Mouse (Mus musculus) urinary bladder, postnatal 14 days (tissue): ENCODE data around the gene Rdh13.
"Not testable (repeated sequence)": the region's sequence is repeated elsewhere in the genome, so short reads cannot be mapped to it uniquely, and the experiment has no call there.

ENCODE experiments used
- DNase-seq: peaks from one replicate; pipeline ENCODE4 v3.0.0; 2021; ENCODE audit warnings: low spot score

The Rdh13 gene

DNA sequence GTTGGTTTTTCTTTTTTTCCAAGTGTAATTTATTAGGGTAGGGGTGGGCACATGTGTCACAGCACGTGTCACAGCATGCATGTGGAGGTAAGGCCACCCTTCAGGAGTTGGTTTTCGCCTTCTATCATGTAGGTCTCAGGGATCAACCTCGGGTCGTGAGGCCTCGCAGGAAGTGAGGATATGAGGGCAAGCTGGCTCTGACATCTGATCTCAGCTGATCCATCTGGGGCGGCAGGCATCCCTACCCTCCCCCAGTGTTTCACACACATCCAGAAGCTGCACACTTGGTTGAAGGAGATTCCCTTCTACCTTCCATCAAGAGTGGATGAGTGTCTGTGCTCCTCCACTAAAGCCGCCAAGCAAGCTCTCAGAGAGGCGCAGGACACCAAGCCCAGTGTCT, 13.4 kb downstream of the Rdh13 start:
- DNase-seq: no peak

DNA sequence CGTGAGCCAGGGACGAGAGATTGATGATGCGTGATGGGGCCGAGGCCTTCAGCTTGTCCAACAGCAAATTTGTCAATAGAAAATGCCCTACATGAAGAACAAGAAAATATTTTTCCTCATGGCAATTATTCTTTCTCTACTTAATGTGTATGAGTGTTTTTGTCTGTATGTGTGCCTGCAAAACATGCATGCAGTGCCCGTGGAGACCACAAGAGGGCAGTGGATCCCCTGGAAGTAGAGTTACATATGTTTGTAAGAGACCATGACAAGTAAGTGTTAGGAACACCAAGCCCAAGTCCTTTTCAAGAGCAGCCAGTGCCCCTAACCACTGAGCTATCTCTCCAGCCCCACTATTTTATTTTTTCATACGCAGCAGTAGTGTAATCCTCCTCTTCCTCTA, 13.9 kb downstream of the Rdh13 start:
- peak; percentile 81 for DNase-seq

DNA sequence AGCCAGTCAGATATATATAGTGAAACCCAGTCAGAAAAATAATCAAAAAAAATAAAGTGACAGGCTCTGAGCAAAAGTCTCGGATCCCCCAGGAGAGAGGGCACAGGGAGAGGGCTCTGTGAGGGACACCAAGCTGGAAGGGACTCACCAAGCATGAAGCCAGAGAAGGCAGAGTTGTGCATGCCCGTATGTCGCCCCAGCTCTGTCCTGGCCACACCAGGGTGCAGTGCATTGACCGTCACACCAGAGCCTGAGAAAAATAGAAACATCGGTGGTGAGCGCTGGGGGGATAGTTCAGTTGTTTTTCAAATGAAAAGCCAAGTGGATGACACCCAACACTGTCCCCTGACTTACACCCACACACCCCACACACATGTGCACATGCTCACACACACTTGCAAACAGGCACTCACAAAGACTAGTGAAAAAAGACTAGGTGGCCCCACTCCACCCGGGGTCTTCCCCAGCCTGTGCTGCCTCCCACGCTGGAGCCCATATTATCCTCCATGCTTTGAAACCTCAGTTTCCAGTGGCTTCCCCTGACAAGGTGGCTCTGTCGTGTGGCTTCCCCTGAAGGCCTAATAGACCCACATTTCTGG, 15.1 kb downstream of the Rdh13 start:
- no peak for DNase-seq

DNA sequence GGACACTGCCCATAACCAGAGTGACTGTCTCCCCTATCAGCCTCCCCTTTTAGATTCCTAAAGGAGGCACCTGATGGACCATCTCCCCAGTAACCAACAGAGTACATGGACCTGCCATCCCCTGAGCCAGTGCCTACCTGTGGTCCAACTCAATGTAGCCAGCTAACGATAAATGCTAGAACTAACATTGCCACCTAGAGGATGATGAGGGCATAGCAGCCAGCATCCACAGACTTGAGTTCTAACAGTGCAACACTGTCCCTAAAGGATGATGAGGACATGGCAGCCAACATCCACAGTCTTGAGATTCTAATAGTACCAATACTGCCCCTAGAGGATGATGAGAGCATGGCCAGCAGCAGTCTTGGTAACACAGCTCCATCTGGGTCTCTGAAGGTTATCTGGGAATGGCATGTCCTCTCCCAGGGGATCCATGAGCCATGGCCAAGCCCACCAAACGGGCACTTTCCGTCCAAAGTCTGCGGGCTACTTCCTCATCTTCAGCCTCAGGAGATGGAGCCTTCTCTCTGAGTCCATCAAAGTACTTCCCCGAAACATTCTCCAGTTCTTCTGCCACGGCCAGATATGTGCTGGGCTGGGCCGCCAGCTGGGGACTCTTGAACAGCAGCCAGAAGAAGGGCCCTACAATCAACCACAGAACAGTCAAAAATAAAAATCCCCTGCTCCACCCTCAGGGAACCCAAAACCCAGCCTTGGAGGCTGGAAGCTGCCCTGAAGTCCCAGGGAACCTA, 18.1 kb downstream of the Rdh13 start:
- peak; percentile 90 for DNase-seq

DNA sequence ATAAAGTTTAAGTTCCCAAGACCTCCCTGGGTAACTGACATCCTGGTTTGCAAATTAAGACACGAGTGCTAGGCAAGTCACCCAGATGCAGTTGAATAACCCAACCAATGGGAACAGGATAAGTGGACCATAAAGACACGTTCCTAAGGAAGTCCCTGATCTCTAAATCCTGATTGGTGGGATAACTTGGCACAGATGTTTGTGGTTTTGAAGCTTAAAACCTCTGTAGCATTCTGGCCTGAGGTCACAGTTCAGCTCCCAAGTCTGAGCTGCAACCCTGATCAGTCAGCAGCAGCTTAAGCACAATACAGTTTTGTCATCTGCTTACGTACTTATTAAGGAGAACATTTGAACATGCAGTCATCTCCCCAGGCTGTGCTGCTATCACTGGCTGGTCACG, 25.2 kb downstream of the Rdh13 start:
- no peak for DNase-seq

DNA sequence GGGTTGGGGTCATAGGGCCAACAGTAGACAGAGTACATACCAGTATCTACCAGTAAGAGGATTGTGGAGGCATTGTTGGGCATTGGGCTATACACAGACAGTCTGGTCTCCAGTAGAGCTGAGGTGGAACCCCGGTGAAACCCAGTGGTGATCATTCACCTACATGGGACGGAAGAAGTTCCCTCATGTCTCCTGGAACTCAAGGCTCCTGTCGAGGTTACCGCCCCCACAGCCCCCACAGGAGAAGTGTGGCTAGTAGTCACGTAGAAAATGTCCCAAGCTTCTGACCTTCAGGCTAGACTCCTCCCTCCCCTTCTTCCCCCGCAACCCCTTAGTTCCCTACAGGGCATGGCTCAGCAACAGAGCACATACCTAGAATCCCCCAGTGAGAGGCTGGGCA, 25.8 kb downstream of the Rdh13 start:
- DNase-seq: no peak

DNA sequence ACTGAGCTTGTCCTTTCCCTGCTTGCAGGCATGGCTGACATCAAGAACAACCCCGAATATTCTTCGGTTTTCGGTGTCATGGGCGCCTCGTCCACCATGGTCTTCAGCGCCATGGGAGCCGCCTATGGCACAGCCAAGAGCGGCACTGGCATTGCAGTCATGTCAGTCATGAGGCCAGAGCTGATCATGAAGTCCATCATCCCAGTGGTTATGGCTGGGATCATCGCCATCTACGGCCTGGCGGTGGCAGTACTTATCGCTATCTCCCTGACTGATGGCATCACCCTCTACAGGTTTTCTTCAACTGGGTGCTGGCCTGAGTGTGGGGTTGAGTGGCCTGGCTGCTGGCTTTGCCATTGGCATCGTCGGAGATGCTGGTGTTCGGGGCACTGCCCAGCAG, 33.0 kb downstream of the Rdh13 start:
- not testable (repeated sequence) for DNase-seq

DNA sequence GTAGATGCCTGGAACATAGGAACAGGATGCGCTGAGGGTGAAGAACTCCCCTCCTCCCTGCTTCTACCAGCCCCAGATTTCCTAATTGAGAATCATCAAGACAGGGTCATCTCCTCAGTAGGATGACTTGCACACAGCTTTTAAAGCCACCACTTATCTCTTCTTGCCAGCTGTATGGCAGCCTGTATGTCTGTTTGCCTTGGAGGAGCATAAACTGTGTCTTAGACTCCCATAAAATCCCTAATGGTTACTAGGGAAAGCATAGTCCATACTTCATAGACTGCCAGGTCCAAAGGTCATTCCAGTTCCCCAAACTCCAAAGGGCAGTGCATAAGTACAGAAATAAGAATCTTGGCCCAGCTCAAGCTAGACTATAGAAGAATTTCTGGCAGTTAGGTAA, 47.7 kb downstream of the Rdh13 start, which contains the start of gene Gp6:
Gene Gp6, minus strand, starts transcription at position 15 of the 400 bp plus-strand sequence.
- DNase-seq: no peak
